Comparison of ENCODE assay signal across 10 mouse cellular contexts in the genomic region with DNA sequence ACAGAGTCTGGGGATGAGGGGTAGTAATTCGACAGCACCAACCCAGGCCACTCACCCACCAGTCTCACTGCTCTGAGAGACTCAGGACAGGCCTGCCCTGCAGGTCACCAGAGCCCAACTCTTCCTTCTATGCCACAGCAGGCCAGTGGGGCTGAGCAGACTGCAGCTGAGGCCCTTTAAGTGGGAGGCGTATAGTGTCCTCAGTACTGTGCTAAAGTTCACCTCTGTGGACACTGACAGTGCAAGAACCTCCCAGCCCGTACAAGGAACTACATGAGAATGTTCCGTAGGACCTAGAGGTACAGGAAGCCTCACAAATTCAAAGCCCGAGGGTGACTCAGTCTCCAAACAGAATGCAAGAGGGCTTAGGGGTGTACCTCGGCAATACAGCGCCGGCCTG.
DNase-seq lines count a peak whose midpoint lies in the region; ATAC-seq and TF ChIP-seq lines count a peak whose summit lies in the region.
"Had no signal": no experiment of that assay in that cellular context is flagged by ENCODE, and none has a peak within 500 bp of the region (broad histone marks: within the 10 kb centered on the region; RNA-seq: fewer than 3 reads in every experiment).

No protein-coding gene starts in this region.

- TF ChIP-seq POLR2A in lung, adult 2 months (IDR thresholded peaks at IDR 0.05; ENCODE audit: borderline replicate concordance, extremely low read depth, low read depth, low read length), result no peak

- H3K9me3 ChIP-seq in lung, embryonic 16.5 days (ENCODE audit: control insufficient read depth, low read length), result no peaks in the 10 kb centered on the region
- H3K9me3 ChIP-seq in forebrain, postnatal 0 days (ENCODE audit: low read length), result no peaks in the 10 kb centered on the region

- peak overlapping the region; percentile 82 for H3K27ac ChIP-seq in lung, embryonic 16.5 days (ENCODE audit: low read length)
- peak overlapping the region; percentile 90 for H3K27ac ChIP-seq in forebrain, postnatal 0 days (ENCODE audit: low read depth, low read length)

- H3K27me3 ChIP-seq in lung, embryonic 16.5 days (ENCODE audit: control insufficient read depth, insufficient read depth, low read depth, low read length), result no peaks in the 10 kb centered on the region
- H3K27me3 ChIP-seq in forebrain, postnatal 0 days (ENCODE audit: insufficient read depth, low read length), result no peaks in the 10 kb centered on the region
- H3K27me3 ChIP-seq in splenic B cell, adult 2 months (ENCODE audit: control insufficient read depth, insufficient read depth, low read length, poor library complexity, severe bottlenecking), result no peaks in the 10 kb centered on the region
- H3K27me3 ChIP-seq: Patski had no signal

- ATAC-seq in lung, embryonic 16.5 days (ENCODE audit: low read depth), result 0 out of 2 replicates have a peak, but pooled peaks have one; percentile 10
- no peak for ATAC-seq in forebrain, postnatal 0 days
- ATAC-seq in megakaryocyte progenitor cell, adult 5-6 weeks (replicated peaks; ENCODE audit: poor library complexity), result no peak
- ATAC-seq: Patski had no signal

- no peak for DNase-seq in lung, adult 2 months
- peak; percentile 13 for DNase-seq in forebrain, postnatal 0 days
- peak; percentile 67 for DNase-seq in kidney, postnatal 14 days
- peak; percentile 13 for DNase-seq in splenic B cell, adult 2 months (ENCODE audit: low read depth, low spot score)
- DNase-seq in left cerebral cortex, postnatal 14 days (ENCODE audit: low spot score in 2 of 2), result no peak
- DNase-seq in frontal cortex, postnatal 25 days (ENCODE audit: low spot score in 2 of 2), result no peak
- DNase-seq: cerebellum, postnatal 36 days had no signal

- intact Hi-C loops in left cerebral cortex, postnatal 14 days (cut with DNase I), result no loop called here

- H3K4me1 ChIP-seq in lung, embryonic 16.5 days (replicated peaks; ENCODE audit: control insufficient read depth, insufficient read depth, low read length), result peaks cover 19% of the 10 kb centered on the region
- H3K4me1 ChIP-seq in lung, adult 2 months (ENCODE audit: control insufficient read depth, insufficient read depth, low read length), result peaks cover 5% of the 10 kb centered on the region; the same call in 1 of the 2 replicates
- H3K4me1 ChIP-seq in forebrain, postnatal 0 days (ENCODE audit: insufficient read depth), result no peaks in the 10 kb centered on the region

- no peaks in the 10 kb centered on the region for H3K36me3 ChIP-seq in lung, embryonic 16.5 days (ENCODE audit: control insufficient read depth, insufficient read depth, low read length)
- H3K36me3 ChIP-seq in forebrain, postnatal 0 days (ENCODE audit: insufficient read depth), result no peaks in the 10 kb centered on the region
- H3K36me3 ChIP-seq in splenic B cell, adult 2 months (ENCODE audit: control insufficient read depth, insufficient read depth, low read length, poor library complexity, severe bottlenecking), result no peaks in the 10 kb centered on the region

- H3K9ac ChIP-seq in lung, embryonic 16.5 days (ENCODE audit: low read length), result no peak overlapping the region; the same call in 1 of the 2 replicates
- peak overlapping the region; percentile 28; the same call in 1 of the 2 replicates for H3K9ac ChIP-seq in forebrain, postnatal 0 days

- WGBS in lung, embryonic 16.5 days, result 63% methylated on average over 8 of the region's 8 CpGs
- 68% methylated on average over 8 of the region's 8 CpGs for WGBS in lung, adult 2 months
- WGBS in forebrain, postnatal 0 days, result 86% methylated on average over 8 of the region's 8 CpGs

- no peak overlapping the region for H3K4me3 ChIP-seq in lung, embryonic 16.5 days (ENCODE audit: low read length)
- no peak overlapping the region for H3K4me3 ChIP-seq in lung, adult 2 months (replicated peaks; ENCODE audit: extremely low read depth, low read depth, low read length)
- no peak overlapping the region for H3K4me3 ChIP-seq in forebrain, postnatal 0 days (ENCODE audit: low read depth, low read length)

- no peak for TF ChIP-seq CTCF in lung, adult 2 months (IDR thresholded peaks at IDR 0.05; ENCODE audit: insufficient read depth, low read length)
- no peak for TF ChIP-seq CTCF in forebrain, postnatal 0 days (IDR thresholded peaks at IDR 0.05; ENCODE audit: low read depth)

- no peak overlapping the region for H3K4me2 ChIP-seq in lung, embryonic 16.5 days (ENCODE audit: low read depth, low read length)
- no peak overlapping the region for H3K4me2 ChIP-seq in forebrain, postnatal 0 days (ENCODE audit: low read depth)

Comparison
In these comparisons a context has a peak if more than half of its experiments do, and no peak if none do; other contexts are left out.
1. DNase-seq: peak in forebrain, postnatal 0 days (single experiment), kidney, postnatal 14 days (single experiment) and splenic B cell, adult 2 months (single experiment); none in lung, adult 2 months (single experiment), left cerebral cortex, postnatal 14 days (0 of 2) and frontal cortex, postnatal 25 days (0 of 2).